Mouse (Mus musculus): Measurements from ENCODE around the gene Pcgf2.
A peak's percentile ranks its signal among the peaks of the same experiment; 100 is the strongest.

DNA sequence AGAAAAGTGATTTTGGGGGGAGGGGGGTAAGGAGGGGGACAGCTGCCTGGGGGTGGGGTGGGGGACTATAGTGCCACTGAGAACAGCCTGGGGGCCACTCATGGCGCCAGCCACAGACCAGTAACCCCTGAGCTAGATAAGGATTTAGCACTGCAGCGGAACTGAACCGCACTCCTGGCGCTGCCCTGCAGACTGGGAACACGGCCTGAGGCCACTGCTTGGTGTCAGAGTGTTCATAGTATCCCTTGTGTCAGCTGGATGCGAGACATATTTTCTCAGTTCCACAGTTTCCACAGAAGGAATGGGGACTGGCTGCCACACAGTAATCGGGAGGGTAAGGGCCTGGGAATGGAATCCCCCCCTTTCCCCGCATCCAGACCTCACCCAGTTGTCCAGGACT, 15.7 kb upstream of the Pcgf2 start:
- TF ChIP-seq POLR2A (IDR thresholded peaks at IDR 0.05; ENCODE audit: insufficient read length, low read depth) (no peak), MYOD1 (IDR thresholded peaks at IDR 0.05; ENCODE audit: control insufficient read depth in 1 of 3, insufficient read length in 2 of 3, low read depth in 2 of 3) (peak in 1 of 3 experiments; percentile 23)

All from myocyte (in vitro differentiated cells).